Mouse (Mus musculus) testis, adult 2 months (tissue): ENCODE measurements at regions not wholly inside any gene's neighbourhood (a gene's known extent, or its start where the extent isn't known, plus 50 kb on each side); places are given as distances from the start of the nearest gene placed in this dataset.

Experiments used
- H3K27ac ChIP-seq: fragments of 200-500 bp; 2 replicates; pipeline ENCODE4 v1.5.1; 2012; ENCODE audit warnings: low read depth, low read length; ENCODE audit not compliant: control insufficient read depth, insufficient read depth
- H3K27me3 ChIP-seq: fragments of 200-500 bp; 2 replicates; pipeline ENCODE4 v1.6.1; 2012; ENCODE audit warnings: mild to moderate bottlenecking, low read length, moderate library complexity; ENCODE audit not compliant: control insufficient read depth, insufficient read depth
- H3K36me3 ChIP-seq: fragments of 200-500 bp; 2 replicates; pipeline ENCODE4 v1.6.1; 2012; ENCODE audit warnings: mild to moderate bottlenecking, low read length; ENCODE audit not compliant: control insufficient read depth, insufficient read depth
- H3K4me1 ChIP-seq: fragments of 200-500 bp; 2 replicates; pipeline ENCODE4 v1.6.1; 2012; ENCODE audit warnings: low read length; ENCODE audit not compliant: control insufficient read depth, insufficient read depth
- H3K4me3 ChIP-seq: fragments of 200-500 bp; 2 replicates; pipeline ENCODE4 v1.5.1; 2012; ENCODE audit warnings: low read depth, mild to moderate bottlenecking, low read length, moderate library complexity, mixed read lengths; ENCODE audit not compliant: control insufficient read depth
- CTCF ChIP-seq: fragments of 200-500 bp; IDR thresholded peaks from 2 replicates; pipeline ENCODE4 v1.5.1; 2012; ENCODE audit warnings: low read depth, mild to moderate bottlenecking, inconsistent platforms, low read length, moderate library complexity; ENCODE audit not compliant: control insufficient read depth, insufficient read depth, insufficient replicate concordance
- POLR2A ChIP-seq: fragments of 200-500 bp; IDR thresholded peaks from 2 replicates; pipeline ENCODE4 v1.6.1; 2012; ENCODE audit warnings: low read depth, mild to moderate bottlenecking, inconsistent platforms, low read length, moderate library complexity; ENCODE audit not compliant: control insufficient read depth

GRCm38 (mm10) chr19:21135297-21135997, 136.6 kb upstream of the Zfand5 start:
- H3K36me3 ChIP-seq: no peaks in the 10 kb centered on the region
- H3K4me3 ChIP-seq: no peak overlapping the region
- H3K27ac ChIP-seq: no peak overlapping the region
- H3K27me3 ChIP-seq: no peaks in the 10 kb centered on the region
- no peaks in the 10 kb centered on the region; the same call in 1 of the 2 replicates for H3K4me1 ChIP-seq
- TF ChIP-seq POLR2A (no peak), CTCF (no peak)

GRCm38 (mm10) chr19:21129653-21130052, 142.4 kb upstream of the Zfand5 start:
- Histone ChIP-seq H3K27ac (no peak overlapping the region), H3K27me3 (no peaks in the 10 kb centered on the region), H3K4me3 (no peak overlapping the region), H3K4me1 (no peaks in the 10 kb centered on the region), H3K36me3 (no peaks in the 10 kb centered on the region)
- TF ChIP-seq POLR2A (no peak), CTCF (no peak)

GRCm38 (mm10) chr19:21127079-21127745, 144.9 kb upstream of the Zfand5 start:
- H3K4me1 ChIP-seq: no peaks in the 10 kb centered on the region
- no peaks in the 10 kb centered on the region for H3K36me3 ChIP-seq
- no peaks in the 10 kb centered on the region for H3K27me3 ChIP-seq
- TF ChIP-seq CTCF: no peak
- TF ChIP-seq POLR2A: no peak
- no peak overlapping the region for H3K27ac ChIP-seq
- no peak overlapping the region for H3K4me3 ChIP-seq

GRCm38 (mm10) chr19:21126670-21127069, 145.4 kb upstream of the Zfand5 start:
- no peaks in the 10 kb centered on the region for H3K4me1 ChIP-seq
- no peak overlapping the region for H3K27ac ChIP-seq
- H3K36me3 ChIP-seq: no peaks in the 10 kb centered on the region
- TF ChIP-seq CTCF: no peak
- no peak for TF ChIP-seq POLR2A
- H3K4me3 ChIP-seq: no peak overlapping the region
- H3K27me3 ChIP-seq: no peaks in the 10 kb centered on the region

GRCm38 (mm10) chr19:21119477-21119876, 152.6 kb upstream of the Zfand5 start:
- Histone ChIP-seq H3K27me3 (no peaks in the 10 kb centered on the region), H3K4me3 (no peak overlapping the region), H3K27ac (no peak overlapping the region), H3K36me3 (no peaks in the 10 kb centered on the region), H3K4me1 (no peaks in the 10 kb centered on the region)
- TF ChIP-seq POLR2A (no peak), CTCF (no peak)

- TF ChIP-seq POLR2A (no peak), CTCF (no peak)
- Histone ChIP-seq H3K4me1 (no peaks in the 10 kb centered on the region), H3K27ac (no peak overlapping the region), H3K4me3 (no peak overlapping the region), H3K27me3 (no peaks in the 10 kb centered on the region), H3K36me3 (no peaks in the 10 kb centered on the region)
Measured at GRCm38 (mm10) chr19:21118782-21119181, 153.3 kb upstream of the Zfand5 start.

- TF ChIP-seq CTCF (no peak), POLR2A (no peak)
- H3K27me3 ChIP-seq: no peaks in the 10 kb centered on the region
- no peaks in the 10 kb centered on the region for H3K4me1 ChIP-seq
- no peak overlapping the region for H3K27ac ChIP-seq
- no peaks in the 10 kb centered on the region for H3K36me3 ChIP-seq
- no peak overlapping the region for H3K4me3 ChIP-seq
Measured at GRCm38 (mm10) chr19:21115693-21116092, 156.4 kb upstream of the Zfand5 start.
